Mouse (Mus musculus): ENCODE measurements around the gene Hpgd. TPM values are rescaled to one million over a fixed set of nuclear protein-coding genes. Genes with fewer than 3 reads are reported as not detected.
"Not testable (repeated sequence)": the region's sequence is repeated elsewhere in the genome, so short reads cannot be mapped to it uniquely, and the experiment has no call there.

Gene Hpgd
- polyA plus RNA-seq, 1 experiment from 2014 or later, result 17.5 TPM

DNA sequence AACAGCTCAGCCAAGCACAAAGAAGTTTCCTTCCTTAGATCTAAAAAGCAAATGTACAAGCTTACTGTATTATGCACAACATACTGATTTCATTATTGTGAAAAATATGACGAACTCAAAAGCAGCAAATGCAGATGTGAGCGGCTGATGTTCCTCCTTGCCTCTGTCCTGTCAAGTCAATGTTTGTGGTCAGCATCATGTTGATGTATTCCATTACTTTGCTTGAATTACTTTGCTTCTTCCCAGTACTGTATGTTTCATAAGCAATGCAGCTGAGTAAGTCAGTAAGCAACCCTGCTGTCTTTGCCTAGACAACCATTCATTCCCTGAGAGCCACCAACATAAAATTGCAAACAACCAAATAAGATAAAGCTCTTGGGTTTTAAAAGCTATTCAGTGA, 7.7 kb upstream of the Hpgd start:
- no peak overlapping the region for H3K4me3 ChIP-seq
- H3K9ac ChIP-seq, result no peak overlapping the region
- no peak overlapping the region for H3K27ac ChIP-seq (replicated peaks)
- H3K27me3 ChIP-seq (replicated peaks), result no peaks in the 10 kb centered on the region
- H3K9me3 ChIP-seq, result no peaks in the 10 kb centered on the region
- no peaks in the 10 kb centered on the region; the same call in 1 of the 2 replicates for H3K4me1 ChIP-seq
- no peaks in the 10 kb centered on the region for H3K36me3 ChIP-seq
- 84% methylated on average over 2 of the region's 2 CpGs for WGBS
- H3K4me2 ChIP-seq, result no peak overlapping the region
- ATAC-seq (ENCODE audit: extremely low read depth, insufficient number of reproducible peaks, low FRiP score, low TSS enrichment), result no peak

DNA sequence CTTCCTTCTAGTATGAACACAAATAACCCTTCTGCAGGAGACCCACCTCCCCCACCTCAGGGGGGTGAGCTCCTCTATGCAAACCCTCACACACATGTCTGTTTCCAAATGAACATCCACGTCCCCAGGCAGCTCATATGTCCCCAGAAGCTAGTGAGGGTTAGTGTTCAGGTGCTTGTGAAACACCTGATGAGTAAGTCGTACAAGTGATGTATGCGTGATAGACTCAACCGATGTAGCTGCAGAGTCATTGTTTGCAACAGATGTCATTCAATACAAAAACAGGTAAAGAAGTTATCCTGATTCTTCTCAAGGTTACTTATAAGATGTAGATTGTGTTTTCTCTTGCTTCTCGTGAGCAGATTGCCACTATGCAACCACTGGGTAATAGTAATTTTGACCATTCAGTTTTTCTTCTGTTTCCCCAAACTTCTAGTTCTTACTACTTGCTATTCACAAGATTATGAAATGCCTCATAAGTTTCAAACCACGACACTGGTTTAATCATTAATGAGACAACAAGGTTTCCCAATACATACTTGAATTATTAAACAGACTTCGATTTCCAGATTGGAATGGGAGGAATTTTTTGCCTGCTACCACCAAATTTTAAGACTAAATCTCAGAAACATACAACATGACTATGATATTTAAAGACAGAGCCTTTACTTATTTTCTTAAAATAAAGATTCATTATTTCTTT, 6.9 kb upstream of the Hpgd start:
- 75% methylated on average over 7 of the region's 7 CpGs for WGBS
- H3K36me3 ChIP-seq, result no peaks in the 10 kb centered on the region

DNA sequence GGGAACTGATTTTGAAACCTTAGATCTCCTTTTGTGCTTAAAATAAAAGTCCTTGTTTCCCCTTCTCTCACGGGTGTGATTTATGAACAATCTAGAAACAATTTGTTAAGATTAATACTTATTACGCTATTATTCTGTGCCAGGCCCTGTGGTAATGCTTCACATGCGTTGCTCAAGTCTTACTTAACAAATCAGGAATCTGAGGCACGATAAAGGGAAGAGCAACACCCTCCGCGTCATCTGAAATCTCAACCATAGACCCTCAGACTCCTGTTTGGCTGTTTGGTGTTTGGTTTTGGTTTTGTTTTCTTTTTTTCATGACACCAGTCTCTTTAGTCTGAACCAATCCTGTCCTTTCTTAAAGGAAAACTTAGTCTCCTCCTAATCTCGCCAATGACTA, 2.1 kb upstream of the Hpgd start:
- H3K27ac ChIP-seq (replicated peaks), result no peak overlapping the region
- no peak for ATAC-seq (ENCODE audit: extremely low read depth, insufficient number of reproducible peaks, low FRiP score, low TSS enrichment)
- WGBS, result 82% methylated on average over 7 of the region's 7 CpGs
- peaks cover 12% of the 10 kb centered on the region; the same call in 1 of the 2 replicates for H3K27me3 ChIP-seq (replicated peaks)
- no peak overlapping the region for H3K4me2 ChIP-seq
- H3K36me3 ChIP-seq, result no peaks in the 10 kb centered on the region
- no peak overlapping the region for H3K4me3 ChIP-seq
- H3K9ac ChIP-seq, result no peak overlapping the region
- peaks cover 9% of the 10 kb centered on the region; the same call in 1 of the 2 replicates for H3K4me1 ChIP-seq
- no peaks in the 10 kb centered on the region for H3K9me3 ChIP-seq

More for the DNA sequence above, 6.9 kb upstream of the Hpgd start:
- no peak overlapping the region for H3K9ac ChIP-seq
- no peaks in the 10 kb centered on the region for H3K9me3 ChIP-seq
- no peaks in the 10 kb centered on the region; the same call in 1 of the 2 replicates for H3K4me1 ChIP-seq
- ATAC-seq (ENCODE audit: extremely low read depth, insufficient number of reproducible peaks, low FRiP score, low TSS enrichment), result no peak
- no peak overlapping the region for H3K27ac ChIP-seq (replicated peaks)
- no peak overlapping the region for H3K4me2 ChIP-seq
- H3K4me3 ChIP-seq, result no peak overlapping the region
- peaks cover 2% of the 10 kb centered on the region; the same call in 1 of the 2 replicates for H3K27me3 ChIP-seq (replicated peaks)

DNA sequence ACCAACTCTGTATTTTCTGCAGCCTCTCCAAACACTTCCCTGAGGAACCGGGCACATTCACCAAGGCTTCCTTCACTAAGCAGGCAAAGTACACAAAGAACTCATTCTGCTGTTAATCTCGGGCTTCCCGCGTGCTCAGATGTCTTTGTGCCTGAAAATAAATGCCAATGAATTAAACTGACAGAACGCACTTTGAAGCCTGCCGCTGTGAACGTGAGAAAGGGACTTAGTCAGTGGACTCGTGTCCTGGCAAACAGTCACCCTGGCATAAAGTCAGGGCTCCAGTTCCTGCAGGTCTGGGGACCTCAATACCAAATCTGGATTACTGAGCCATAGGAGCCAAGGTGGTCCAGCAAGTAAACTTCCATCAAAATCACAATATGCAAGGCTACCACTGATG, 905 bp upstream of the Hpgd start:
- no peak for ATAC-seq (ENCODE audit: extremely low read depth, insufficient number of reproducible peaks, low FRiP score, low TSS enrichment)
- Histone ChIP-seq H3K9ac (peak overlapping the region; percentile 33; the same call in 1 of the 2 replicates), H3K27ac (replicated peaks) (no peak overlapping the region), H3K4me1 (peaks cover 9% of the 10 kb centered on the region; the same call in 1 of the 2 replicates), H3K4me3 (no peak overlapping the region), H3K4me2 (peak overlapping the region; percentile 86), H3K9me3 (no peaks in the 10 kb centered on the region), H3K27me3 (replicated peaks) (peaks cover 12% of the 10 kb centered on the region; the same call in 1 of the 2 replicates), H3K36me3 (no peaks in the 10 kb centered on the region)
- 33% methylated on average over 8 of the region's 8 CpGs for WGBS

DNA sequence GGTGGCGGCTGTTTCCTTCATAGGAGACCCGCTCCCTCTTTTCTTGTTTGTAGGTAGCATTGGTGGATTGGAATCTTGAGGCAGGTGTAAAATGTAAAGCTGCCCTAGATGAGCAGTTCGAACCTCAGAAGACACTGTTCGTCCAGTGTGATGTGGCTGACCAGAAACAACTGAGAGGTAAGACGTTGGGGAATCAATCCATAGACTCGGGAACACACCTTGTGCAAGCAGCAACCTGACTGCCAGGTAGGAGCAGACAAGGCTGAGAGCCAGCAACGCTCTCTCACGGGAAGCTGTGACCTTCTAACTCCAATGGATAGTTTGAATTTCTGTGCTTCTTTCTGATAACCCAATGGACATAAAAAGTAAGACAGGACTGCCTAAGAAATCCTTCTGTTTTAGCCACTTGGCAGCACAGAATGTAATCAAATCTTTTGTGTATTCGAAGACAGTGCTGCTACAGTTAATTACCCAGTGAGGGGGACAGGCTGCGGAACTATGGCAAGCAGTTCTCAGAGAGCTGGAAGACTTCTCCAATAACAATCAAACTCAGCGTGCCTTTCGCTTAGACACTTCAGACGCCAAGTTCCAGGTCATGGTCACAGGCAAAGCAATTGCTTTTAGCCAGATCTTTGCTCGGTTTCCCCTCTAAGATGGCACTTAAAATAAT, 636 bp downstream of the Hpgd start:
- peaks cover 9% of the 10 kb centered on the region; the same call in 1 of the 2 replicates for H3K4me1 ChIP-seq
- WGBS, result 24% methylated on average over 14 of the region's 14 CpGs
- peak overlapping the region; percentile 63 for H3K4me3 ChIP-seq
- ATAC-seq (ENCODE audit: extremely low read depth, insufficient number of reproducible peaks, low FRiP score, low TSS enrichment), result no peak
- H3K27me3 ChIP-seq (replicated peaks), result peaks cover 12% of the 10 kb centered on the region; the same call in 1 of the 2 replicates
- H3K27ac ChIP-seq (replicated peaks), result no peak overlapping the region
- no peaks in the 10 kb centered on the region for H3K9me3 ChIP-seq
- peak overlapping the region; percentile 86 for H3K4me2 ChIP-seq
- H3K36me3 ChIP-seq, result no peaks in the 10 kb centered on the region
- H3K9ac ChIP-seq, result peak overlapping the region; percentile 79

DNA sequence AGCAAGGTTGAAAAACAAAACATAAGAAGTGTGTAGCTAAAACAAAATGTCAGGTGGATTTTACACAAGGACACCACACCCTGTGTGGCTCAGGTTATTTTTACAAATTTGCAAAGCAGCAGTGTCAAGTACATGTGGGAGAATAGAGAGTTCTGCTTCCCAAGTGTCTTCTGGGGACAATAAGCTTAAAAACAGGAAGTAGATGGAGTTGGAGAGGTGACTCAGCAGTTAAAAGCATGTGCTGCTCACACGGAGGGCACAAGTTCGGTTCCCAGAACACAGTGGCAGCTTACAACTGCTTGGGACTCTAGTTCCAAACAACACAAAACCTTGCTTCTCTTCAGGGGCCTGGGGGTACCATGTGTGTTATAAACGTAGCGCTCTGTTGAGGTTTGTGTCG, 5.0 kb downstream of the Hpgd start:
- Histone ChIP-seq H3K4me3 (no peak overlapping the region), H3K27me3 (replicated peaks) (peaks cover 8% of the 10 kb centered on the region; the same call in 1 of the 2 replicates), H3K4me1 (0 out of 2 replicates have a peak, but pooled peaks cover 4% of the 10 kb centered on the region), H3K36me3 (no peaks in the 10 kb centered on the region; the same call in 1 of the 2 replicates), H3K9ac (no peak overlapping the region), H3K9me3 (no peaks in the 10 kb centered on the region), H3K4me2 (no peak overlapping the region), H3K27ac (replicated peaks) (no peak overlapping the region)
- no peak for ATAC-seq (ENCODE audit: extremely low read depth, insufficient number of reproducible peaks, low FRiP score, low TSS enrichment)
- WGBS, result 64% methylated on average over 5 of the region's 5 CpGs

DNA sequence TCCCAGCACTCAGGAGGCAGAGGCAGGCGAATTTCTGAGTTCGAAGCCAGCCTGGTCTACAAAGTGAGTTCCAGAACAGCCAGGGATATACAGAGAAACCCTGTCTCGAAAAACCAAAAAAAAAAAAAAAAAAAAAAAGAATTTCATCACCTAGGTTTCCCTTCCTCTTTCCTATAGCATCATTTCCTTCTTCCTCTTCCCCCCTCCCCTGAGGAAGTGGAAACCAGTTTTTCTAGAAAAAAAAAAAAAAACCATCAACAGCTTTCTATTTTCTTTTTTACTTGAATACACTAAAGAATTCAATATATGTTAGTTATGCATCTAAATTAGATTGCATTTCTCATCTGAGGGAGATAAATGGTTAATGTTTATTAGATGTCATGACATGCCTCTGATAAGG, 6.9 kb downstream of the Hpgd start:
- H3K9ac ChIP-seq; ATAC-seq (ENCODE audit: extremely low read depth, insufficient number of reproducible peaks, low FRiP score, low TSS enrichment); H3K4me3 ChIP-seq; H3K27ac ChIP-seq (replicated peaks); H3K4me1 ChIP-seq; H3K36me3 ChIP-seq; H3K9me3 ChIP-seq; H3K27me3 ChIP-seq (replicated peaks); H3K4me2 ChIP-seq: not testable (repeated sequence)
- WGBS, result 74% methylated on average over 3 of the region's 3 CpGs

DNA sequence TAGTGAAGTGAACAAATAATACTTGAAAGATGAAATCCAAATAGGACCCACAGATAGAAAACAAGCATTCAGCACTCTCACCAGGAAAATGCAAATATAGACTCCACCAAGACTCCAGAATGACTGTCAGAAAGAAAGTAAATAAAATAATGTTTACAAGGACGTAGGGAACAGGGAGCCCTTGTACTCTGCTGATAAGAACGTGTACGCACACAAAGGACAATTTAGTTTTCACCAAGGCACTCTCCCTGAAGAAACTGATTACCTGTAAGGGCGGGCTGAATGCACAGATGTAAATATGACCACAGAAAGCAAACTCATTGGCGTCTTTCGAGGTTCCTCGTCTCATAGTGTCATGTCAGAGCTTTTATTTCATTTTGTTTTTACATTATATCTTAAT, 10.2 kb downstream of the Hpgd start:
- no peak overlapping the region for H3K9ac ChIP-seq
- no peak overlapping the region for H3K27ac ChIP-seq (replicated peaks)
- H3K4me2 ChIP-seq, result no peak overlapping the region
- no peaks in the 10 kb centered on the region for H3K27me3 ChIP-seq (replicated peaks)
- no peak overlapping the region for H3K4me3 ChIP-seq
- ATAC-seq (ENCODE audit: extremely low read depth, insufficient number of reproducible peaks, low FRiP score, low TSS enrichment), result no peak
- H3K9me3 ChIP-seq, result no peaks in the 10 kb centered on the region
- H3K36me3 ChIP-seq, result no peaks in the 10 kb centered on the region; the same call in 1 of the 2 replicates
- 64% methylated on average over 7 of the region's 7 CpGs for WGBS
- H3K4me1 ChIP-seq, result no peaks in the 10 kb centered on the region

DNA sequence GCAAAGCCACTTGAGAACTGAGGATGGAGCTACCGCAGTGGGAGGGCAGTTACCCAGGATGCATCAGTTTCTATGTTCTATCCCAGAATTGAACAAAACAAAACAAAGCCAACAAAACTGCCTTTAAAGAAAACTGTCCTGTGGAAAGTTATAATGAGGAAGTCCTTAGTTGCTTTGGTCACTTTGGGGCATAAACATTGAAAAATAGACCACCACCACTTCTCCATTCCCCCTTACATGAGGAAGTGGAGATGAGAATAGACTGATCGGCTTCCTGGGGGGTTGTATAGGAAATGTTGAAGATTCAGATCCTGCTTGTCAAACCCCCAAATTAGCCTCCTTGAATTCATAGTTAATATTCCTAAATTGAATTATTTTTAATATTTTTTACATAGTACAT, 19.2 kb downstream of the Hpgd start:
- 74% methylated on average over 2 of the region's 2 CpGs for WGBS

DNA sequence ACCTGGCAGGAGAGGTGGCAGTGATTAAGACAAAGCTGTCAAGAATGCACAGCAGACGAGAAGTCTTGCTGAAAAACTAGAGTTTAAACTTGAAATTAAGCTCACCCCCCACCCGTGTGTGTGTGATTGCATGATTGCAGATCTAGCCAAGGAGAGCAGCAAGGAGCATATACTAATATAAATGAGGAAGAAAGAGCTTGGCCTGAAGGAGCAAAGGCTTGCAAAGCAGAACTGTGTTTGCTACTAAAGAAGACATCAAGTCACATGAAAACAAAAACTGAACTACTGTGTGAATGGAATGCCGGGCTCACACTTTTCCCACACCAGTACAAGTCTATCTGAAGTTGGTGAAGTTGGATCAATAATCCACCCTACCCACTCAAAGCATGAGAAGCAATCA, 20.8 kb downstream of the Hpgd start:
- Histone ChIP-seq H3K27me3 (replicated peaks) (no peaks in the 10 kb centered on the region), H3K4me3 (no peak overlapping the region), H3K9ac (no peak overlapping the region), H3K36me3 (no peaks in the 10 kb centered on the region), H3K4me1 (no peaks in the 10 kb centered on the region), H3K4me2 (no peak overlapping the region), H3K27ac (replicated peaks) (no peak overlapping the region), H3K9me3 (no peaks in the 10 kb centered on the region)
- 64% methylated on average over 3 of the region's 3 CpGs for WGBS
- ATAC-seq (ENCODE audit: extremely low read depth, insufficient number of reproducible peaks, low FRiP score, low TSS enrichment), result no peak

More for the DNA sequence above, 19.2 kb downstream of the Hpgd start:
- H3K4me1 ChIP-seq, result no peaks in the 10 kb centered on the region
- no peaks in the 10 kb centered on the region for H3K9me3 ChIP-seq
- no peak overlapping the region for H3K9ac ChIP-seq
- no peak overlapping the region for H3K4me2 ChIP-seq
- no peak overlapping the region for H3K27ac ChIP-seq (replicated peaks)
- ATAC-seq (ENCODE audit: extremely low read depth, insufficient number of reproducible peaks, low FRiP score, low TSS enrichment), result no peak
- H3K27me3 ChIP-seq (replicated peaks), result no peaks in the 10 kb centered on the region
- H3K36me3 ChIP-seq, result no peaks in the 10 kb centered on the region
- H3K4me3 ChIP-seq, result no peak overlapping the region

DNA sequence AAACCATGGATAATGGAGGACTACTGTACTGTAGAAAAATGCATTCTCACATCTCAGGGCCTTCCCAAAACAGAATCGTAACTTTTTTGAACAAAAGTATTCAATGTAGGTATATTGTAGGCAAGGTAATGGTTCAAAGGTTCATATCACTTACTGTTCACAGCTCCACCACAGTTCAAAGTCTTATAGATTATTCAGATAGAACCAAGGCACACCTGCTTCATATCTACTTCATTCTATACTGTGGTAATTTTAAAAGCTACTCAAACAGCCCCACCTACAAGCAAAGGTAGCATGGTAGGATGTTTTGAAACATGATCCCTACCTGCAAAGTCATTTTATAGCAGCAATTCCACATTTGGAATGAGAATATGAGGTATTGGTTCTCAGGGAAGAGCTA, 28.9 kb downstream of the Hpgd start:
- no peak overlapping the region for H3K9ac ChIP-seq
- H3K4me1 ChIP-seq, result peaks cover 11% of the 10 kb centered on the region
- H3K27me3 ChIP-seq (replicated peaks), result no peaks in the 10 kb centered on the region
- no peaks in the 10 kb centered on the region for H3K36me3 ChIP-seq
- ATAC-seq (ENCODE audit: extremely low read depth, insufficient number of reproducible peaks, low FRiP score, low TSS enrichment), result no peak
- H3K4me2 ChIP-seq, result no peak overlapping the region
- no peak overlapping the region for H3K4me3 ChIP-seq
- no peaks in the 10 kb centered on the region for H3K9me3 ChIP-seq
- no peak overlapping the region for H3K27ac ChIP-seq (replicated peaks)
- 79% methylated on average over 1 of the region's 1 CpGs for WGBS

All from heart, embryonic 13.5 days (tissue).